Mouse (Mus musculus) cerebellum, adult 2 months (tissue): Measurements from ENCODE around the gene Inmt. TPM values are rescaled to one million over a fixed set of nuclear protein-coding genes. Genes with fewer than 3 reads are reported as not detected.

Experiments
- DNase-seq, 2 experiments: peaks; one replicate each; pipeline ENCODE4 v3.0.0; 2021
- H3K27ac ChIP-seq: fragments of 200-500 bp; 2 replicates; pipeline ENCODE4 v1.5.1; 2012; ENCODE audit warnings: low read length, control low read depth, inconsistent platforms; ENCODE audit not compliant: insufficient read depth
- H3K27me3 ChIP-seq: fragments of 200-500 bp; 2 replicates; pipeline ENCODE4 v1.6.1; 2012; ENCODE audit warnings: inconsistent platforms, mild to moderate bottlenecking, low read length, moderate library complexity; ENCODE audit not compliant: control insufficient read depth, insufficient read depth
- H3K4me1 ChIP-seq: fragments of 200-500 bp; 2 replicates; pipeline ENCODE4 v1.6.1; 2011; ENCODE audit warnings: low read length; ENCODE audit not compliant: control insufficient read depth, insufficient read depth
- H3K4me3 ChIP-seq: fragments of 200-500 bp; replicated peaks from 2 replicates; pipeline ENCODE3; 2011; ENCODE audit warnings: mild to moderate bottlenecking, low read depth, low read length, control low read depth; ENCODE audit not compliant: insufficient read depth
- CTCF ChIP-seq: fragments of 200-500 bp; IDR thresholded peaks from 2 replicates; pipeline ENCODE4 v1.5.1; 2011; ENCODE audit warnings: low read depth, mild to moderate bottlenecking, control low read depth, low read length, moderate library complexity, borderline replicate concordance; ENCODE audit not compliant: insufficient read depth
- POLR2A ChIP-seq: fragments of 200-500 bp; IDR thresholded peaks from 2 replicates; pipeline ENCODE4 v1.6.1; 2011; ENCODE audit warnings: low read length, control low read depth, borderline replicate concordance; ENCODE audit not compliant: insufficient read depth
- WGBS: fragments of 180-500 bp; shearing (Covaris S2); methylation state at CpG from one replicate; pipeline ENCODE4 v1.1.7; 2018; 5-methylcytosine and 5-hydroxymethylcytosine counted together
- polyA plus RNA-seq: library from polyadenylated mRNA; depleted of rRNA; stranded (reverse); fragments of >200 nt; gene quantifications from 2 replicates; pipeline ENCODE4 v1.2.3, GENCODE M21; 2012; rRNA removed

Inmt gene
- polyA plus RNA-seq, result 1.5 and 2.3 TPM in 2 replicates

DNA sequence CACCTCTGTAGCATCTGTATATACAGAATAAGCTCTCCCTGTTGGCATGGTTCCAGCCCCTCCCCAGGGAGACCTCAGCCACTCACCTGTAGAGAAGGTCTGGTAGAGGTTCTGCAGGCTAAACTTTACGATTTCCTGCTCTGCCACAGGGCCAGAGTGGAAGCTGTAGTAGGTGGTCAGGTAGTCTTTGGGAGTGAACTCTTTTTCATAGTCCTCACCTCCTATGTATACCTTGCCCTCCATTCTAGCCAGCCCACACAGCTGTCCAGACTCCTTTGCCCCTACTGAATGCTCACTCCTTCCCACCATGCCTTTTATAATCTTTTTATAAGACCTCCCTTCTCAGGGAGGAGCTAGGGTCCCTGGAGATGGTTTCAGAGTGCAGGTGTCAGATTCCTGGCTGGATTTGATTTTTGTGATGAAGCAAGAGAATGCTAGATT is at the start of gene Inmt:
TSS of gene Inmt (minus strand) at position 303 of the 441 bp plus-strand sequence.
- DNase-seq, result no peak
- Histone ChIP-seq H3K27me3 (no peaks in the 10 kb centered on the region), H3K4me3 (no peak within 1 kb of the TSS), H3K4me1 (no peaks in the 10 kb centered on the region), H3K27ac (no peak within 1 kb of the TSS)
- TF ChIP-seq POLR2A, result no peak
- no peak for TF ChIP-seq CTCF
- whole genome bisulfite sequencing, result 79% methylated on average over 1 of the region's 1 CpGs

DNA sequence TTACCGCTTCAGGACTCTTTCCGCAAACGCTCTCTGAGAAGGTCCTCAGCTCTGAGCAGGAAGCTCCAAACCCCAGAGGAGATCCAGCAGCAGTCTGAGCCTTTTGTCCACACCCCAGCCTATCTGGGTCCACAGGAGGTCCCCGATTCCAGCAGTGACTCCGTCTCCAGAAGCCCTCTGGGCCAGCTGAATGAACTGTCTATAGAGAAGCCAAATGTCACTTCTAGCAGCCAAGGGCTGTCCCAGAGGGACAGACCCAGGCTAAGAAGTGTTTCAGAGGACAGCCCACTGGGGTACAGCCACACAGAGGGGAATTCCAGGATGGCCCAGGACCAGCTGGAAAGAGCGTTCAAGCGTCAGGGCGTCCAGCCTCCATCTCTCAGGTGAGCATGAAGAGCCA is 49.1 kb upstream of the Inmt start:
- WGBS, result 76% methylated on average over 8 of the region's 8 CpGs
- H3K27ac ChIP-seq, result no peak overlapping the region
- H3K27me3 ChIP-seq, result no peaks in the 10 kb centered on the region; the same call in 1 of the 2 replicates
- TF ChIP-seq CTCF, result no peak
- no peak for TF ChIP-seq POLR2A
- no peak overlapping the region for H3K4me3 ChIP-seq
- no peak for DNase-seq
- H3K4me1 ChIP-seq, result no peaks in the 10 kb centered on the region

DNA sequence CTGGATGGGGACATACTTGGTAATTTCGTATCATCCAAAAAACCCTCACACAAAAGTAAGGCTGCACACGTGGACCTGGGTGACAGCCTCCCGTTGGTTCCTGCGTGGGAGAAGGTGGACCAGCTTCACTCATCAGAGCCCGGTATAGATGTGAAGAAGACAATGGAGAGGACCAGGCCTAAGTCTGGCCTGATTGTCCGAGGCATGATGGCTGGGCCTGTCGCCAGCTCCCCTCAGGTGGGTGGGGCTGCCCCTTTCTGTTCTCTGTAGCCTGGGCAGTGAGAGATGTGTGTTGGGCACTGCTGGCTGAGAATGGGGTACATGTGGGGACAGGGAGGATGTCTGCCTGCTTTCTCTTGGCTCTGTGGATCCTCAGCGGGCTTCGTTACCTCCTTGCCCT is 43.4 kb upstream of the Inmt start:
- Histone ChIP-seq H3K27me3 (no peaks in the 10 kb centered on the region), H3K4me1 (no peaks in the 10 kb centered on the region), H3K4me3 (no peak overlapping the region), H3K27ac (no peak overlapping the region)
- TF ChIP-seq POLR2A, result no peak
- TF ChIP-seq CTCF, result no peak
- 72% methylated on average over 9 of the region's 9 CpGs for WGBS
- no peak for DNase-seq

DNA sequence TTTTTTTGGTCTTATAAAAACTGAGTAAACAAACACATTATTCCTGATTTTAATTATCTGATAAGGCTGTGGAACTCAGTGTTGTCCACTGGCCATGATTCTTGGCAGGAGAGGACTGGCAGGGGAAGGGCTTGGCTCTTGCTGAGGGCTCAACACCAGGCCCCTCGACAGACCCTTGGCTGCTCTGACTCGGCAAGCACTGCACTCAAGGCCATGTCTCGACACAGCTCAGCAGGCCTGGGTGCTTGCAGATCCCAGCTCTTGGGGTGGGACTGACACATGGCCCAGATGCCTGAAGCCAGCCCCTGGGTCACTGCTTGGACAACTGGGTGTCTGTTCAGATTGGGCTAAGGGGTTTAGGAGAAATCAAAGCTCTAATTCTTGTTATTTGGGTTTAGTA is 39.7 kb upstream of the Inmt start:
- Histone ChIP-seq H3K27ac (no peak overlapping the region), H3K27me3 (no peaks in the 10 kb centered on the region), H3K4me1 (no peaks in the 10 kb centered on the region), H3K4me3 (no peak overlapping the region)
- TF ChIP-seq CTCF, result no peak
- no peak for TF ChIP-seq POLR2A
- DNase-seq, result no peak
- 21% methylated on average over 3 of the region's 3 CpGs for WGBS

DNA sequence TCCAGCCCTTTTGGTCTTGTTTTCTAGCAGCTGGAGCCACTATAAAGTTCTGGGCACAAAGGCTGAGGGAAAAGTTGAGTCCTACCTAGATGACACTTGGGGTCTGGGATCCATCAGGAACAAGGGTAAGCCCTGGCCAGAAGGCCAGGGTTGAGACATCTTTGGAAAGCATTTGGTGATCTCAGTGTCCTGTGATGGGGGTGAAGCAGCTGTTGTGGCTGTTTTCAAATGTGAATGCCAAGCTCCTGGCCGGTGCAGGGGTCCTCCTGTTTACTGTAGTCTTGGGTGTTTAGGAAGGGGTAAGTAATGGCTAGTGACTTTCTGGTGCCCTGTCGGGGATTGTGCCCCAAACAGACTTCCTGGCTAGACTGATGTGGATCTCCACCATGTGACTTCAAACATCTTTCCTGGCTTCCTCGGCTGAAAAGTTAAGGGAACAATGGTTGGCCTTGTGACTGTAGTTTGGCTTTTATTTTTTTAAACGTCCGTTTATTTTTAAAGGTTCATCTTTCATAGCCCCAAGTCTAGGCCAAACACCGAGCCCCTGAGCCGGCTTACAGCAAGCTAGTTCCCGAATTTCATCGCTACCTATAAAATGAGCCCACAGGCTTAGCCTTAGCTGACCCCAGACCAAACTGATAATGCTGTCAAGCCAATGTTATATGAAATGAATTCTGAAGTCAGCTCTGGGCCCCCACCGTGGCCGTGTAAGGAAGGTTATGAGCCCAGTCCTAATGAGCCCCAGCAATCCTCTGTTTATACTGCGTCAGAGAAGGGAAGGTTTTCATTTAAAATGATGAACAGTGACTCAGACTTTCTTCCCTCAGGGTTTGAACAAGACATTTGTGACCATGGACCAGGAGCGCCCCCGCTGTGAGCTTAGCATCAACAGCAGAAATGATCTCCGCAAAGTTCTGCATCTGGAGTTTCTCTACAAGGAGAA is 35.9 kb upstream of the Inmt start:
- DNase-seq, result no peak
- H3K27ac ChIP-seq, result no peak overlapping the region
- WGBS, result 78% methylated on average over 15 of the region's 15 CpGs

DNA sequence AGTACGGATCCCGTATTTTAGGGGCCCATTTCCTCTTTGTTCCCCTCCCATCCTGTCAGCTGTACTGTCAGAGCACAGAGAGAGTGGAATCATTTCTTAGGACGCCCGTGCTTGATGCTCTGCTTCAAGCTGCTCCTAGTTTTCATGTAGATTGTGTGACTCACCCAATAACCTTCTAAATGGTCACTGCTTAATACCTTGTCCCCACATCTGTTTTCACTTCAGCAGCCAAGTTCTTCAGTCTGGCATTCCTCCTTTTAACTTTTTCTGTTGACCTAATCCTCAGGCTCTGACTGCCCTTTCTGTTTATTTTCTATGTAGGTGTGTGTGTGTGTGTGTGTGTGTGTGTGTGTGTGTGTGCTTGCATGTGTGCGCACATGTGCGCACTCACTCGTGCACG is 32.9 kb upstream of the Inmt start:
- Histone ChIP-seq H3K27ac (no peak overlapping the region), H3K27me3 (no peaks in the 10 kb centered on the region), H3K4me3 (no peak overlapping the region), H3K4me1 (no peaks in the 10 kb centered on the region)
- DNase-seq, result no peak
- no peak for TF ChIP-seq POLR2A
- no peak for TF ChIP-seq CTCF
- 91% methylated on average over 8 of the region's 8 CpGs for WGBS

More for the DNA sequence above, 35.9 kb upstream of the Inmt start:
- H3K4me1 ChIP-seq, result no peaks in the 10 kb centered on the region
- H3K4me3 ChIP-seq, result no peak overlapping the region
- no peak for TF ChIP-seq POLR2A
- TF ChIP-seq CTCF, result no peak
- H3K27me3 ChIP-seq, result no peaks in the 10 kb centered on the region

DNA sequence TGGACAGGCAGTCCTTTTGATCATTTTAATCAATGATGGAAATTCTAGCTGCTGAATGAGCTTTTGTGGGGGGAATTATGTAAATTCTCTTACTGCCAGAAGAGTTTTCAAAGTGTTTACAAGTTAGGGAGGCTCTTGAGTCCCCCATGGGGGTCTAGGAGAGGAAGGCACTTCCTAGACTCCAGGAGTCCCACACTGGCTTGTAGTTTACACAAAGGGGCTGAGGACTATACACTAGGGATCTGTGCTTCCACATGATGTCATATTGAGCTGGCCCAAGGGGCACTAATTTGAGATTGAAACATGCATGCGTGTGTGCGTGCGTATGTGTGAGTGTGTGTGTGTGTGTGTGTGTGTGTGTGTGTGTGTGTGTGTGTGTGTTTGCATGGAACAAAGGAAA is 29.1 kb upstream of the Inmt start:
- 46% methylated on average over 3 of the region's 3 CpGs for WGBS
- DNase-seq, result no peak
- no peaks in the 10 kb centered on the region for H3K4me1 ChIP-seq

More for the DNA sequence above, 29.1 kb upstream of the Inmt start:
- TF ChIP-seq CTCF (no peak), POLR2A (no peak)
- H3K27me3 ChIP-seq, result no peaks in the 10 kb centered on the region
- peak overlapping the region; percentile 69 for H3K4me3 ChIP-seq
- H3K27ac ChIP-seq, result no peak overlapping the region
